Mouse (Mus musculus) liver, embryonic 14.5 days (tissue): Measurements from ENCODE around the gene Ube2t.

Experiments
- CTCF ChIP-seq: IDR thresholded peaks from 2 replicates; pipeline ENCODE4 v1.5.1; 2016; ENCODE audit warnings: antibody characterized with exemption, low read depth, control low read depth
- EP300 ChIP-seq: IDR thresholded peaks from 2 replicates; pipeline ENCODE4 v1.6.1; 2016; ENCODE audit warnings: antibody characterized with exemption, low read depth

GRCm38 (mm10) chr1:134936335-134936734 is 26.0 kb upstream of the Ube2t start:
- TF ChIP-seq EP300 (no peak), CTCF (no peak)
